Mouse (Mus musculus) hindbrain, postnatal 0 days (tissue): ENCODE data around the gene Itgb6. TPM values are rescaled to one million over a fixed set of nuclear protein-coding genes. Genes with fewer than 3 reads are reported as not detected.
A peak's percentile ranks its signal among the peaks of the same experiment; 100 is the strongest.

Experiments used
- ATAC-seq: fragments of 200-750 bp; cut with Nextera tagmentation; 2 replicates; pipeline ENCODE4 v1.8.0; 2017; ENCODE audit warnings: mild to moderate bottlenecking, moderate TSS enrichment, moderate library complexity
- DNase-seq: peaks from one replicate; pipeline ENCODE4 v3.0.0-alpha.2; 2015; ENCODE audit warnings: low spot score
- H3K27ac ChIP-seq: fragments of 300-500 bp; sonication (generic); 2 replicates; pipeline ENCODE4 v1.5.1; 2014; ENCODE audit warnings: mild to moderate bottlenecking
- H3K27me3 ChIP-seq: fragments of 300-500 bp; sonication (generic); 2 replicates; pipeline ENCODE4 v1.6.1; 2014; ENCODE audit warnings: low read length, mixed read lengths; ENCODE audit not compliant: insufficient read depth
- H3K36me3 ChIP-seq: fragments of 300-500 bp; sonication (generic); 2 replicates; pipeline ENCODE4 v1.6.1; 2014; ENCODE audit warnings: low read length, mixed read lengths; ENCODE audit not compliant: insufficient read depth
- H3K4me1 ChIP-seq: fragments of 300-500 bp; sonication (generic); 2 replicates; pipeline ENCODE4 v1.6.1; 2014; ENCODE audit warnings: antibody characterized with exemption, low read length, mixed read lengths; ENCODE audit not compliant: insufficient read depth
- H3K4me2 ChIP-seq: fragments of 300-500 bp; sonication (generic); 2 replicates; pipeline ENCODE4 v1.6.1; 2014; ENCODE audit warnings: low read depth, mild to moderate bottlenecking, low read length, moderate library complexity, mixed read lengths
- H3K4me3 ChIP-seq: fragments of 300-500 bp; sonication (generic); 2 replicates; pipeline ENCODE4 v1.5.1; 2014; ENCODE audit warnings: low read length
- H3K9ac ChIP-seq: fragments of 300-500 bp; sonication (generic); replicated peaks from 2 replicates; pipeline ENCODE4 v1.6.1; 2014; ENCODE audit warnings: mild to moderate bottlenecking, low read length, moderate library complexity, mixed read lengths
- H3K9me3 ChIP-seq: fragments of 300-500 bp; sonication (generic); 2 replicates; pipeline ENCODE4 v1.6.1; 2016; ENCODE audit warnings: low read length, mixed read lengths
- CTCF ChIP-seq: IDR thresholded peaks from 2 replicates; pipeline ENCODE4 v1.5.1; 2016; ENCODE audit warnings: antibody characterized with exemption, control low read depth, low read depth
- WGBS: fragments of 180-500 bp; shearing (Covaris S2); extraction: QIAGEN DNeasy Blood & Tissue Kit; methylation state at CpG from one replicate; pipeline ENCODE4 v1.1.7; 2014; 5-methylcytosine and 5-hydroxymethylcytosine counted together
- polyA plus RNA-seq: library from polyadenylated mRNA; unstranded; fragments of >200 nt; fragmentation: Nextera tagmentation; extraction: Ambion mirVana; gene quantifications from 2 replicates; pipeline ENCODE4 v1.2.1, GENCODE M21; 2015
- total RNA-seq: library from RNA; depleted of rRNA; stranded (reverse); fragments of >200 nt; gene quantifications from 2 replicates; pipeline ENCODE4 v1.2.3, GENCODE M21; 2014

The Itgb6 gene
- total and polyA plus RNA-seq, 2 experiments from 2014 or later = 0.05 to 0.08 TPM

- ATAC-seq = no peak
- 86% methylated on average over 2 of the region's 2 CpGs for WGBS
Observed at GRCm38 (mm10) chr2:60601326-60601725, 121.1 kb downstream of the Itgb6 start.

DNA sequence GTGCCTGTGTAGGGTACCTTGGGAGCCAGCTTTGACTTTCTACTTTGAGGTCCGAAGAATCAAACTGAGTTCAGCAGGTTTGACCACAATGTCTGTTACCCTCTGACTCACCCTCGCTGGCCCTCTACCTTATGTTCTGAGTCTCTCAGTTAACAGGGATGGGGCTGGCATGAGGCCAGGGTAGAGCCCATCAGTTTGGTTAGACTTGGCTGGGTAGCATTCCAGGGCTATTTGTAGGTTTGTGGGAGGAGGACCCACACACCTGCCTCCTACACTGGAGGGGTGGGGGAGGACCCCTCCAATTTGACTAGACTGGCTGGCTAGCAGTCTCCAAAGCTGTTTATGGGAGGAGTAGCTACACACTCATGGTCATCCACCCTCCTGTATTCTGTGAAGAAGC, 121.6 kb downstream of the Itgb6 start:
- no peak for ATAC-seq

More at GRCm38 (mm10) chr2:60601326-60601725, 121.1 kb downstream of the Itgb6 start:
- no peaks in the 10 kb centered on the region for H3K27me3 ChIP-seq
- no peaks in the 10 kb centered on the region for H3K9me3 ChIP-seq
- DNase-seq = no peak
- H3K4me2 ChIP-seq = no peak overlapping the region
- H3K4me3 ChIP-seq = no peak overlapping the region
- H3K27ac ChIP-seq = no peak overlapping the region
- H3K36me3 ChIP-seq = no peaks in the 10 kb centered on the region
- H3K9ac ChIP-seq = no peak overlapping the region
- no peaks in the 10 kb centered on the region for H3K4me1 ChIP-seq
- TF ChIP-seq CTCF = no peak

DNA sequence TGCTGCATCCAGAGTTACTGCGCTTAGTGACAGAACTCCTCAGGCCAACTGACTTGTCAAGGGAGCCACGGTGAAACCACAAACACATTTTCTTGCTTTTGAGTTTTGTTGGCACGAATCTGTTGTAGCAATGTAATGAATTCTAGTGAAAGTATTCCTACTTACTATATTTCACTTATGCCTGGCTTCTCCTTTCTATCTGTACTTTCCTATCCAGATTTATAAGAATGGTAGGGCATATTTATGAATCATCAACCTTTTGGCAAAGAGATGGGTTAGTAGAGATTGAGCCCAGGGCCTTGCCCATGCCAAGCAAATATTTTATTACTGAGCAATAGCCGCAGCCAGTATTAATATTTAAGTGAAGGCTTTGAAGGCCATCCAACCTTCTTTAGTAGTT, 139.0 kb downstream of the Itgb6 start:
- DNase-seq (no peak), ATAC-seq (no peak)
- H3K9ac ChIP-seq = no peak overlapping the region
- H3K4me1 ChIP-seq = no peaks in the 10 kb centered on the region
- WGBS = 89% methylated on average over 4 of the region's 4 CpGs
- no peaks in the 10 kb centered on the region for H3K9me3 ChIP-seq
- TF ChIP-seq CTCF = no peak
- H3K27ac ChIP-seq = no peak overlapping the region
- H3K36me3 ChIP-seq = no peaks in the 10 kb centered on the region
- H3K27me3 ChIP-seq = no peaks in the 10 kb centered on the region
- H3K4me2 ChIP-seq = no peak overlapping the region
- H3K4me3 ChIP-seq = no peak overlapping the region

More for the DNA sequence above, 121.6 kb downstream of the Itgb6 start:
- H3K27me3 ChIP-seq = no peaks in the 10 kb centered on the region
- no peak for DNase-seq
- H3K4me1 ChIP-seq = no peaks in the 10 kb centered on the region
- TF ChIP-seq CTCF = no peak
- H3K4me2 ChIP-seq = no peak overlapping the region
- no peak overlapping the region for H3K9ac ChIP-seq
- H3K4me3 ChIP-seq = no peak overlapping the region
- H3K27ac ChIP-seq = no peak overlapping the region
- WGBS = 95% methylated on average over 2 of the region's 2 CpGs
- no peaks in the 10 kb centered on the region for H3K36me3 ChIP-seq
- H3K9me3 ChIP-seq = no peaks in the 10 kb centered on the region

GRCm38 (mm10) chr2:60554561-60554960, 167.9 kb downstream of the Itgb6 start:
- Histone ChIP-seq H3K4me1 (peaks cover 6% of the 10 kb centered on the region), H3K9ac (no peak overlapping the region), H3K4me2 (no peak overlapping the region), H3K27me3 (no peaks in the 10 kb centered on the region), H3K4me3 (no peak overlapping the region), H3K9me3 (no peaks in the 10 kb centered on the region), H3K27ac (no peak overlapping the region), H3K36me3 (no peaks in the 10 kb centered on the region)
- 61% methylated on average over 4 of the region's 4 CpGs for WGBS
- DNase-seq (no peak), ATAC-seq (no peak)
- no peak for TF ChIP-seq CTCF

DNA sequence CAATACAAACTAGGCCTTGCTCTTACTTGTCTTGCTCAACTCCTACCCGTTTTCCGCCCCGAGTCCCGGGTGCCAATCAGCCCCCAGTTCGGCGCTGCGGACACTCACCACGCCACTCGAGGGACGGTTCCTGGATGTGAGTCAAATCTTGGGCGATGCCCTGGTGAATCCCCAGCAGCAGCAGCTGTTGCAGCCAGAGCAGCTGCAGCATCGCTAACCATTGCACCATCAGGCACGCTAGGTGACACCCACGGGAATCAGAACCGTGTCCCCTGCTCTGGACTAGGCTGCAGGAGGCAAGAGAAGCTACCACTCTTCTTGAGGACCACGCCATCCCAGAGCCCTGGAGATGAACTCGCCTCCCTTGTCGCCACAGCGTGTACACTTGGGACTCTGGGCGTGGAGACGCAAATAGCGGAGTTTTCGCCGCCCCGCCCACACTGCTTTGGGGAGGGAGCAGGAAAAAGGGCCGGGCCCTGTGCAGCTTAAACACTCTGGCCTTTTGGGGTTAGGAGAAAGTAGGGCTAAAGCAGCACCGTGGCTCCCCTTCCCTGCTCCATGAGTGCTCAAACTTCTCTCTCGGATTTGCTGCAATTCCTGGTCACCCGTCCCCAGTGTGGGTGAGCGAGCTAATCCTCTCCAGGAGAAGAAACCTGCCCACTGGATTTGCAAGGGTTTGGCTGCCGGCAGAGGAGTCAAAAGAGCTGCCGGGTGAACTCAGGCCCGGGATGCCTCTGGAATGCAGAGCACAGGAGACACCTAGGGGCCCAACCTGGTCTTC, 169.4 kb downstream of the Itgb6 start, which contains the start of gene Pla2r1:
TSS of gene Pla2r1 (minus strand) at position 407 of the 781 bp plus-strand sequence.
- Histone ChIP-seq H3K27me3 (no peaks in the 10 kb centered on the region), H3K9me3 (no peaks in the 10 kb centered on the region), H3K27ac (no peak within 1 kb of the TSS), H3K9ac (peak within 1 kb of the TSS; percentile 31; the same call in 1 of the 2 replicates), H3K36me3 (no peaks in the 10 kb centered on the region), H3K4me1 (peaks cover 6% of the 10 kb centered on the region), H3K4me3 (peak within 1 kb of the TSS; percentile 33), H3K4me2 (peak within 1 kb of the TSS; percentile 65)
- no peak for TF ChIP-seq CTCF
- ATAC-seq (peak; percentile 68), DNase-seq (peak; percentile 37)
- WGBS = 4% methylated on average over 33 of the region's 33 CpGs

GRCm38 (mm10) chr2:60552177-60552901, 170.1 kb downstream of the Itgb6 start:
- Histone ChIP-seq H3K27me3 (no peaks in the 10 kb centered on the region), H3K4me1 (peaks cover 6% of the 10 kb centered on the region), H3K36me3 (no peaks in the 10 kb centered on the region), H3K9me3 (no peaks in the 10 kb centered on the region), H3K4me3 (peak overlapping the region; percentile 33), H3K4me2 (peak overlapping the region; percentile 65), H3K9ac (peak overlapping the region; percentile 31; the same call in 1 of the 2 replicates), H3K27ac (no peak overlapping the region)
- no peak for ATAC-seq
- 31% methylated on average over 21 of the region's 21 CpGs for WGBS
- no peak for TF ChIP-seq CTCF
- no peak for DNase-seq
